Mouse (Mus musculus): ENCODE results near the gene Kpna3. TPM values are rescaled to one million over a fixed set of nuclear protein-coding genes. Genes with fewer than 3 reads are reported as not detected.

Kpna3 gene
- total RNA-seq, 2 experiments from 2014 or later = 28.8 to 34.1 TPM

GRCm38 (mm10) chr14:61321200-61321599, 118.5 kb downstream of the Kpna3 start:
- no peak for DNase-seq

GRCm38 (mm10) chr14:61320765-61321164, 118.9 kb downstream of the Kpna3 start:
- peak; percentile 44 for DNase-seq

DNA sequence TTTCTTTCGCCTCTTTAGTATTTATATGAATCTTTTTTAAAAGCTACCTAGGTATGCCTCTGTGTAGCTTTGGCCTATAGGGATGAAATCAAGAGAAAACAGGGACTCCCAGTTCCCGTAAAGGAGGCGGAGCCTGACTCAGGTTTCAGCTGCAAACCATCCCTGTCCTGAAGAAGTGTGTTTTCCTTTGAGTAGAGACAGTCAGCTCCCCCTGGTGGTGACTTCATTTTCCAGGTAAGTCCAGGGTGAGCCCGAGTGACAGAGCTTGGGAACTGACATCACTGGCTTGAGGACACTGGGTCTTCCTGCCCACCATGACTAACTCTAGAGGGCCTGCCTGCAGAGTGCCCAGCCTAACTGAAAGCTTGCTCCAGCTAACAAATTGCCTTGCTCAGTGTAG, 122.8 kb downstream of the Kpna3 start:
- DNase-seq = peak; percentile 70

Other genes starting within 250 kb of the Kpna3 start
- gene Sgcg, start 181.4 kb downstream of the Kpna3 start, total RNA-seq (2021) = 10 to 100 TPM; 10.2 to 20.1 TPM
- gene Arl11, start 130.1 kb downstream of the Kpna3 start, total RNA-seq (2021) = 1 to 10 TPM in 1 of 2 experiments, under 1 TPM in 1; 0.85 to 1.1 TPM
- 1 to 10 TPM; 6.6 to 7.1 TPM for gene Ebpl, start 79.4 kb downstream of the Kpna3 start, total RNA-seq (2021)
- gene Spryd7, start 117.0 kb upstream of the Kpna3 start, total RNA-seq (2021) = 10 to 100 TPM; 17.2 to 18.8 TPM
- 10 to 100 TPM in 1 of 2 experiments, 1 to 10 TPM in 1; 7.4 to 10.7 TPM for gene Trim13, start 158.4 kb upstream of the Kpna3 start, total RNA-seq (2021)
- under 1 TPM; 0.30 to 0.55 TPM for gene Kcnrg, start 167.6 kb upstream of the Kpna3 start, total RNA-seq (2021)